Mouse (Mus musculus) kidney, embryonic 16.5 days (tissue): ENCODE measurements around the gene Nckipsd. TPM values are rescaled to one million over a fixed set of nuclear protein-coding genes. Genes with fewer than 3 reads are reported as not detected.

Experiments
- ATAC-seq: fragments of 200-750 bp; cut with Nextera tagmentation; 2 replicates; pipeline ENCODE4 v1.8.0; 2017; ENCODE audit warnings: moderate TSS enrichment; ENCODE audit not compliant: low FRiP score, low TSS enrichment
- H3K27ac ChIP-seq: fragments of 300-500 bp; sonication (generic); 2 replicates; pipeline ENCODE4 v1.5.1; 2014; ENCODE audit warnings: low read length
- H3K27me3 ChIP-seq: fragments of 300-500 bp; sonication (generic); 2 replicates; pipeline ENCODE4 v1.6.1; 2014; ENCODE audit warnings: low read length, control low read depth, mixed read lengths; ENCODE audit not compliant: insufficient read depth
- H3K36me3 ChIP-seq: fragments of 300-500 bp; sonication (generic); 2 replicates; pipeline ENCODE4 v1.6.1; 2014; ENCODE audit warnings: low read length, control low read depth, mixed read lengths; ENCODE audit not compliant: insufficient read depth
- H3K4me1 ChIP-seq: fragments of 300-500 bp; sonication (generic); 2 replicates; pipeline ENCODE4 v1.6.1; 2014; ENCODE audit warnings: low read length, control low read depth, mixed read lengths; ENCODE audit not compliant: insufficient read depth
- H3K4me2 ChIP-seq: fragments of 300-500 bp; sonication (generic); replicated peaks from 2 replicates; pipeline ENCODE4 v1.6.1; 2014; ENCODE audit warnings: low read depth, low read length
- H3K4me3 ChIP-seq: fragments of 300-500 bp; sonication (generic); 2 replicates; pipeline ENCODE4 v1.5.1; 2014; ENCODE audit warnings: mild to moderate bottlenecking, low read length
- H3K9ac ChIP-seq: fragments of 300-500 bp; sonication (generic); replicated peaks from 2 replicates; pipeline ENCODE4 v1.6.1; 2014; ENCODE audit warnings: low read length
- H3K9me3 ChIP-seq: fragments of 300-500 bp; sonication (generic); 2 replicates; pipeline ENCODE4 v1.6.1; 2016; ENCODE audit warnings: low read length, control low read depth
- WGBS: fragments of 180-500 bp; shearing (Covaris S2); extraction: QIAGEN DNeasy Blood & Tissue Kit; methylation state at CpG from one replicate; pipeline ENCODE4 v1.1.7; 2014; 5-methylcytosine and 5-hydroxymethylcytosine counted together
- polyA plus RNA-seq: library from polyadenylated mRNA; unstranded; fragments of >200 nt; fragmentation: Nextera tagmentation; extraction: Ambion mirVana; gene quantifications from 2 replicates; pipeline ENCODE4 v1.2.1, GENCODE M21; 2015

Nckipsd gene
- 17.7 and 23.6 TPM in 2 replicates for polyA plus RNA-seq

GRCm38 (mm10) chr9:108808163-108808665, at the start of gene Nckipsd:
TSS of gene Nckipsd (plus strand) at chr9:108808368.
- H3K9ac ChIP-seq: peak within 1 kb of the TSS; percentile 89
- H3K9me3 ChIP-seq: no peaks in the 10 kb centered on the region
- peak within 1 kb of the TSS; percentile 90 for H3K4me2 ChIP-seq
- no peaks in the 10 kb centered on the region for H3K27me3 ChIP-seq
- peaks cover 20% of the 10 kb centered on the region for H3K4me1 ChIP-seq
- peak; percentile 90 for ATAC-seq
- WGBS: 0% methylated on average over 24 of the region's 62 CpGs
- H3K27ac ChIP-seq: peak within 1 kb of the TSS; percentile 59
- H3K36me3 ChIP-seq: peaks cover 36% of the 10 kb centered on the region
- peak within 1 kb of the TSS; percentile 81 for H3K4me3 ChIP-seq

GRCm38 (mm10) chr9:108759121-108759520, 49.0 kb upstream of the Nckipsd start:
- Histone ChIP-seq H3K4me3 (no peak overlapping the region), H3K9me3 (no peaks in the 10 kb centered on the region), H3K4me1 (no peaks in the 10 kb centered on the region), H3K4me2 (no peak overlapping the region), H3K9ac (no peak overlapping the region), H3K27me3 (no peaks in the 10 kb centered on the region), H3K27ac (no peak overlapping the region), H3K36me3 (no peaks in the 10 kb centered on the region)
- WGBS: 95% methylated on average over 20 of the region's 20 CpGs
- ATAC-seq: no peak

GRCm38 (mm10) chr9:108759805-108760204, 48.4 kb upstream of the Nckipsd start:
- Histone ChIP-seq H3K4me3 (no peak overlapping the region), H3K4me1 (no peaks in the 10 kb centered on the region)
- WGBS: 57% methylated on average over 2 of the region's 2 CpGs

GRCm38 (mm10) chr9:108761561-108761960, 46.6 kb upstream of the Nckipsd start:
- H3K4me1 ChIP-seq: no peaks in the 10 kb centered on the region
- no peak overlapping the region for H3K9ac ChIP-seq
- no peak overlapping the region for H3K4me2 ChIP-seq
- ATAC-seq: no peak
- H3K9me3 ChIP-seq: no peaks in the 10 kb centered on the region
- no peaks in the 10 kb centered on the region for H3K27me3 ChIP-seq
- no peak overlapping the region for H3K4me3 ChIP-seq
- H3K36me3 ChIP-seq: no peaks in the 10 kb centered on the region
- H3K27ac ChIP-seq: no peak overlapping the region

More at GRCm38 (mm10) chr9:108759805-108760204, 48.4 kb upstream of the Nckipsd start:
- Histone ChIP-seq H3K27me3 (no peaks in the 10 kb centered on the region), H3K9ac (no peak overlapping the region), H3K4me2 (no peak overlapping the region), H3K27ac (no peak overlapping the region), H3K9me3 (no peaks in the 10 kb centered on the region), H3K36me3 (no peaks in the 10 kb centered on the region)
- no peak for ATAC-seq

- Histone ChIP-seq H3K27me3 (no peaks in the 10 kb centered on the region), H3K9ac (no peak overlapping the region), H3K4me2 (no peak overlapping the region), H3K9me3 (no peaks in the 10 kb centered on the region), H3K36me3 (no peaks in the 10 kb centered on the region), H3K4me1 (no peaks in the 10 kb centered on the region), H3K27ac (no peak overlapping the region), H3K4me3 (no peak overlapping the region)
- no peak for ATAC-seq
- WGBS: 80% methylated on average over 10 of the region's 10 CpGs
Measured at GRCm38 (mm10) chr9:108764971-108765370, 43.2 kb upstream of the Nckipsd start.

GRCm38 (mm10) chr9:108776614-108777013, 31.6 kb upstream of the Nckipsd start:
- H3K4me2 ChIP-seq: no peak overlapping the region
- 0 out of 2 replicates have a peak, but pooled peaks cover 5% of the 10 kb centered on the region for H3K9me3 ChIP-seq
- no peaks in the 10 kb centered on the region for H3K27me3 ChIP-seq
- no peaks in the 10 kb centered on the region for H3K4me1 ChIP-seq
- ATAC-seq: no peak
- no peak overlapping the region for H3K4me3 ChIP-seq
- 75% methylated on average over 4 of the region's 4 CpGs for WGBS
- no peak overlapping the region for H3K9ac ChIP-seq
- H3K36me3 ChIP-seq: no peaks in the 10 kb centered on the region
- no peak overlapping the region for H3K27ac ChIP-seq

GRCm38 (mm10) chr9:108777276-108777675, 30.9 kb upstream of the Nckipsd start:
- Histone ChIP-seq H3K27ac (no peak overlapping the region), H3K27me3 (no peaks in the 10 kb centered on the region), H3K9me3 (0 out of 2 replicates have a peak, but pooled peaks cover 3% of the 10 kb centered on the region), H3K4me2 (no peak overlapping the region), H3K9ac (no peak overlapping the region), H3K36me3 (no peaks in the 10 kb centered on the region), H3K4me1 (peaks cover 6% of the 10 kb centered on the region; the same call in 1 of the 2 replicates), H3K4me3 (no peak overlapping the region)
- ATAC-seq: no peak
- WGBS: 75% methylated on average over 4 of the region's 4 CpGs

GRCm38 (mm10) chr9:108780959-108781358, 27.2 kb upstream of the Nckipsd start:
- no peak overlapping the region for H3K4me3 ChIP-seq
- peaks cover under 1% of the 10 kb centered on the region; the same call in 1 of the 2 replicates for H3K36me3 ChIP-seq
- 55% methylated on average over 5 of the region's 5 CpGs for WGBS
- H3K4me1 ChIP-seq: peaks cover 26% of the 10 kb centered on the region
- H3K4me2 ChIP-seq: no peak overlapping the region
- no peaks in the 10 kb centered on the region for H3K27me3 ChIP-seq
- no peak overlapping the region for H3K9ac ChIP-seq
- H3K9me3 ChIP-seq: no peaks in the 10 kb centered on the region
- no peak for ATAC-seq
- no peak overlapping the region for H3K27ac ChIP-seq

- no peak overlapping the region for H3K4me2 ChIP-seq
- peaks cover 34% of the 10 kb centered on the region for H3K4me1 ChIP-seq
- no peak overlapping the region for H3K4me3 ChIP-seq
- H3K9me3 ChIP-seq: no peaks in the 10 kb centered on the region
- H3K9ac ChIP-seq: no peak overlapping the region
- no peak for ATAC-seq
- 38% methylated on average over 4 of the region's 4 CpGs for WGBS
- no peak overlapping the region for H3K27ac ChIP-seq
- H3K27me3 ChIP-seq: no peaks in the 10 kb centered on the region
- H3K36me3 ChIP-seq: peaks cover 6% of the 10 kb centered on the region; the same call in 1 of the 2 replicates
Measured at GRCm38 (mm10) chr9:108781891-108782290, 26.3 kb upstream of the Nckipsd start.

GRCm38 (mm10) chr9:108782836-108783547, 25.2 kb upstream of the Nckipsd start:
- Histone ChIP-seq H3K36me3 (peaks cover 6% of the 10 kb centered on the region; the same call in 1 of the 2 replicates), H3K9ac (peak overlapping the region; percentile 99), H3K27me3 (no peaks in the 10 kb centered on the region), H3K4me1 (peaks cover 45% of the 10 kb centered on the region), H3K9me3 (no peaks in the 10 kb centered on the region), H3K4me3 (peak overlapping the region; percentile 90), H3K27ac (no peak overlapping the region), H3K4me2 (peak overlapping the region; percentile 61)
- ATAC-seq: 0 out of 2 replicates have a peak, but pooled peaks have one; percentile 5
- WGBS: 23% methylated on average over 9 of the region's 9 CpGs
